Mouse (Mus musculus): ENCODE measurements at regions not wholly inside any gene's neighbourhood (a gene's known extent, or its start where the extent isn't known, plus 50 kb on each side); places are given as distances from the start of the nearest gene placed in this dataset.

- Histone ChIP-seq H3K27me3 (no peaks in the 10 kb centered on the region), H3K4me2 (replicated peaks) (no peak overlapping the region), H3K4me1 (no peaks in the 10 kb centered on the region), H3K9me3 (no peaks in the 10 kb centered on the region), H3K4me3 (no peak overlapping the region), H3K9ac (no peak overlapping the region), H3K27ac (no peak overlapping the region), H3K36me3 (no peaks in the 10 kb centered on the region)
- ATAC-seq (ENCODE audit: low FRiP score, low read depth), result no peak
Measured at GRCm38 (mm10) chr4:71663397-71663796, 94.4 kb downstream of the Gm11232 start.

- ATAC-seq (ENCODE audit: low FRiP score, low read depth), result no peak
- Histone ChIP-seq H3K4me1 (no peaks in the 10 kb centered on the region), H3K27me3 (no peaks in the 10 kb centered on the region), H3K36me3 (no peaks in the 10 kb centered on the region), H3K4me2 (replicated peaks) (no peak overlapping the region), H3K9ac (no peak overlapping the region), H3K27ac (no peak overlapping the region), H3K4me3 (no peak overlapping the region), H3K9me3 (no peaks in the 10 kb centered on the region)
- WGBS, result 94% methylated on average over 10 of the region's 10 CpGs
Measured at GRCm38 (mm10) chr4:71640521-71640920, 117.2 kb downstream of the Gm11232 start.

- no peak overlapping the region for H3K4me3 ChIP-seq
- H3K9ac ChIP-seq, result no peak overlapping the region
- no peak overlapping the region for H3K27ac ChIP-seq
- 53% methylated on average over 2 of the region's 2 CpGs for WGBS
- H3K36me3 ChIP-seq, result no peaks in the 10 kb centered on the region
- no peaks in the 10 kb centered on the region for H3K9me3 ChIP-seq
- no peak overlapping the region for H3K4me2 ChIP-seq (replicated peaks)
- H3K4me1 ChIP-seq, result 0 out of 2 replicates have a peak, but pooled peaks cover 6% of the 10 kb centered on the region
- no peak for ATAC-seq (ENCODE audit: low FRiP score, low read depth)
- no peaks in the 10 kb centered on the region for H3K27me3 ChIP-seq
Measured at GRCm38 (mm10) chr4:71627088-71627487, 130.7 kb downstream of the Gm11232 start.

DNA sequence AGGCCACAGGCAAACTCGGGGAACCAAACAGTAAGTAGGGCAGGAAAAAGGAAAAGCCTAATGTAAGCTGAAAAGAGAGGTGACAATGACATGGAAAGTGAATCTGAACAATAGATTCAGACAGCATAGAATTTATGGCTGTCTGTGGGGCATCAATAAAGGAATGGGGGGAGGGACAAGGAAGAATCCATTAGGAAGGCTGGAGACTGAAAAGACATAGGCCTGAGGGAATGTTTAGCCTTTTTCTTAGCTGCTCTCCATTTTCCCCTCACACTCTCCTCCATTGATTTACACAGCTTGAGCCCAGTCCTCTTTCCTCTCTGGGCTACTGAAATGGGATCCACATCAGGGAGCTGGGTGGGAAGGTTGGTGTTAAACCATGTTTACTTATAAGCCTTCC lies 131.1 kb downstream of the Gm11232 start:
- ATAC-seq (ENCODE audit: low FRiP score, low read depth), result no peak
- Histone ChIP-seq H3K9ac (no peak overlapping the region), H3K4me2 (replicated peaks) (no peak overlapping the region), H3K4me1 (0 out of 2 replicates have a peak, but pooled peaks cover 6% of the 10 kb centered on the region), H3K4me3 (no peak overlapping the region), H3K27me3 (no peaks in the 10 kb centered on the region), H3K27ac (no peak overlapping the region), H3K36me3 (no peaks in the 10 kb centered on the region), H3K9me3 (no peaks in the 10 kb centered on the region)
- WGBS, result 78% methylated on average over 1 of the region's 1 CpGs

GRCm38 (mm10) chr4:71624771-71625170 lies 133.0 kb downstream of the Gm11232 start:
- 63% methylated on average over 2 of the region's 2 CpGs for WGBS
- no peak for ATAC-seq (ENCODE audit: low FRiP score, low read depth)
- Histone ChIP-seq H3K4me3 (no peak overlapping the region), H3K9me3 (no peaks in the 10 kb centered on the region), H3K9ac (no peak overlapping the region), H3K4me1 (0 out of 2 replicates have a peak, but pooled peaks cover 6% of the 10 kb centered on the region), H3K4me2 (replicated peaks) (no peak overlapping the region), H3K27ac (no peak overlapping the region), H3K36me3 (no peaks in the 10 kb centered on the region), H3K27me3 (no peaks in the 10 kb centered on the region)

GRCm38 (mm10) chr4:71613720-71614119 lies 144.0 kb downstream of the Gm11232 start:
- 94% methylated on average over 1 of the region's 1 CpGs for WGBS
- Histone ChIP-seq H3K9ac (no peak overlapping the region), H3K36me3 (no peaks in the 10 kb centered on the region), H3K9me3 (peaks cover 5% of the 10 kb centered on the region; the same call in 1 of the 2 replicates), H3K4me2 (replicated peaks) (no peak overlapping the region), H3K4me3 (no peak overlapping the region), H3K4me1 (no peaks in the 10 kb centered on the region), H3K27me3 (no peaks in the 10 kb centered on the region), H3K27ac (no peak overlapping the region)
- ATAC-seq (ENCODE audit: low FRiP score, low read depth), result no peak

GRCm38 (mm10) chr4:71585880-71586279 lies 171.9 kb downstream of the Gm11232 start:
- H3K36me3 ChIP-seq, result no peaks in the 10 kb centered on the region
- H3K9me3 ChIP-seq, result no peaks in the 10 kb centered on the region
- H3K4me3 ChIP-seq, result no peak overlapping the region
- H3K4me2 ChIP-seq (replicated peaks), result no peak overlapping the region
- H3K27me3 ChIP-seq, result no peaks in the 10 kb centered on the region
- H3K9ac ChIP-seq, result no peak overlapping the region
- no peak overlapping the region for H3K27ac ChIP-seq
- WGBS, result 95% methylated on average over 2 of the region's 2 CpGs
- H3K4me1 ChIP-seq, result no peaks in the 10 kb centered on the region
- ATAC-seq (ENCODE audit: low FRiP score, low read depth), result no peak

DNA sequence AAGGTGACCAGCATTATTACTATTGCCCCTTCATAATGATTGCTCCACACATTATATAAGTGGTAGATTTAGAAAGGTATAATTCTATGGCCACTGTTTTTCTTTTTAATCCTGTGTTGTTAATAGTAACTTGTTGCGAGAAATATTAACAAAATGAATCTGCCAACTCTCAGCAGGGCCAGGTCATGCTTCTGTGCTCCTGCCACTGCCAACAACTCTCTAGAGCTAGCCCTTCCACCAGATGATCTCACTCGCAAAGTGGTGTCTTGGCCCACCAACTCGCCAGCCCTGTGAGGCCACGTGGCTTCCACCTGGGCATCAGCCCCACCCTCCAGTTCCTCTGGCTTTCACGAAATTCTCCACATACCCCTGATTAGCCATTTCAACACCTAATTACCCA lies 197.1 kb downstream of the Gm11232 start:
- Histone ChIP-seq H3K4me1 (no peaks in the 10 kb centered on the region), H3K27me3 (no peaks in the 10 kb centered on the region), H3K4me3 (no peak overlapping the region), H3K9me3 (no peaks in the 10 kb centered on the region), H3K27ac (no peak overlapping the region), H3K4me2 (replicated peaks) (no peak overlapping the region), H3K36me3 (no peaks in the 10 kb centered on the region), H3K9ac (no peak overlapping the region)
- no peak for ATAC-seq (ENCODE audit: low FRiP score, low read depth)
- WGBS, result 77% methylated on average over 5 of the region's 5 CpGs

GRCm38 (mm10) chr4:71539200-71539599 lies 218.6 kb downstream of the Gm11232 start:
- Histone ChIP-seq H3K4me1 (no peaks in the 10 kb centered on the region), H3K9ac (no peak overlapping the region), H3K9me3 (no peaks in the 10 kb centered on the region), H3K27me3 (no peaks in the 10 kb centered on the region), H3K4me3 (no peak overlapping the region), H3K27ac (no peak overlapping the region), H3K36me3 (no peaks in the 10 kb centered on the region), H3K4me2 (replicated peaks) (no peak overlapping the region)
- no peak for ATAC-seq (ENCODE audit: low FRiP score, low read depth)

DNA sequence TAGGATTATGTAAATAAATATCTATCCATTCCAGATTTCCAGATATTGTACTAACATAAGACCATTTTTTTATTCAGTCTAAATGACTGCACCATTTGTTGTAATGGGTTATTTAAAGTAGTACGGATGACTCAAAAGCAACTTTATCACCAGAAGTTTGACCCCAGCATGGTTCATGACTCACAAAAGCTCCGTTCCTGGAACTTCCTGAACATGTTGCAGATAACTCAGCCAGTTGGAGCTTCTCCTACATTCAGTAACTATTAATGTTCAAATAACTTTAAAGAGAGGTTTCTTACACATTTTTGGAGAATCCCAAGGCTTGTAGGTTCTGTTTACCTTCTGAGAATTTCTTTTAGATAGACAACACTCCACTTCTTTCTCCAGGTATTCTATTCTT lies 219.8 kb downstream of the Gm11232 start:
- no peaks in the 10 kb centered on the region for H3K27me3 ChIP-seq
- H3K9me3 ChIP-seq, result no peaks in the 10 kb centered on the region
- ATAC-seq (ENCODE audit: low FRiP score, low read depth), result no peak
- no peak overlapping the region for H3K4me3 ChIP-seq
- H3K36me3 ChIP-seq, result no peaks in the 10 kb centered on the region
- no peak overlapping the region for H3K9ac ChIP-seq
- no peaks in the 10 kb centered on the region for H3K4me1 ChIP-seq
- no peak overlapping the region for H3K4me2 ChIP-seq (replicated peaks)
- 84% methylated on average over 2 of the region's 2 CpGs for WGBS
- H3K27ac ChIP-seq, result no peak overlapping the region

DNA sequence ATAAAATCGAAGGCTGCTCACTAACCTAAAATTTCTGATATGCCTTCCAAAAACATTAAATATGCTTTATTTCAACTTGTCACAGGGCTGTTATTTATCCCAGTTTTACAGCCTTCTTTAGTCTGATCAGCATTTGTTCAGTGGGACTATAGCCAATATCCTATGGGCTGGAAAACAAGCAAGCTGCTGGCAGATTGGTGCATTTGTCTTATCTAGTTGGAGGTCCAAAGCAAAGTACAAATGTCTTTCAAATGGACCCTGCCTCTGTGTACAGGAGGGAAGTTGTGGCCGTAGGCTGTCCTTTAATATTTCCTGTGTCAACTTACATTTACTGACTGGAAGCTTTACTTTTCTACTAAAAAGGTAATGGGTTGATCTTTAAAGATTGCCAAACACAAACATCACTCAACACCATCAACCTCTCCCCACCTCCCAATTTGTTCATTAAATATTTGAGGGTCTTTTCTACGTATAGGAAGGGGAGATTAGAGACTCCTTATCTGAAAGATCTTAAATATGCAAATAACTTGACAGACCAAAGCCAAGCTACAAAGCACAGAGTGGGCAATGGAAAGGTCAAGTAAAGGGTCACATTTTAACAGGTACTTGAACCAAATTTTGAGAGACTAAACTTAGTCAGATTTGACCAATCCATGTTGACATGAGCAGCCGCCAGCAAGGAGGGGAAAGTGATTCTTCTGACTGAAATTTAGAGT lies 233.4 kb downstream of the Gm11232 start:
- Histone ChIP-seq H3K4me2 (replicated peaks) (no peak overlapping the region), H3K27me3 (no peaks in the 10 kb centered on the region), H3K9ac (no peak overlapping the region), H3K27ac (no peak overlapping the region), H3K4me1 (no peaks in the 10 kb centered on the region), H3K9me3 (no peaks in the 10 kb centered on the region), H3K36me3 (no peaks in the 10 kb centered on the region), H3K4me3 (no peak overlapping the region)
- ATAC-seq (ENCODE audit: low FRiP score, low read depth), result no peak
- WGBS, result 73% methylated on average over 4 of the region's 4 CpGs

DNA sequence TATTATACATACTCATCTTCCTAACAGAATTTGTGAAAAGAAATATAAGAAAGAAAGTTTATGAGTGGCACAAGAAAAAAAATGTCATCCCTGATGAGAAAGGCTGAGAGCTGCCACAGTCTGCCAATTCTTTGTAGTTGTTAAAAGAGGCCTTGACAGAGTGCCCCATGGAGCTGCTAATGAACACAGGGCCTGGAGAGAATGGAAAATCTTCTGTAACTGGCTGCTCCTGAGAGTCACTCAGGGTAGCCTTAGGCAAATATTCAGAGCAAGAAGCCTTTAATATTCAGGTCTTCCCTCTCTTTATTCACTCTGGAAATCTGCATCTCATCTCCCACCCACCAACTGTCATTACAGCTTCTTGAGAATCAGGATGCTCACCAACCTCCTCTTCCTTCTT lies 237.0 kb downstream of the Gm11232 start:
- no peak overlapping the region for H3K27ac ChIP-seq
- ATAC-seq (ENCODE audit: low FRiP score, low read depth), result no peak
- H3K4me2 ChIP-seq (replicated peaks), result no peak overlapping the region
- no peaks in the 10 kb centered on the region for H3K27me3 ChIP-seq
- H3K36me3 ChIP-seq, result no peaks in the 10 kb centered on the region
- H3K9ac ChIP-seq, result no peak overlapping the region
- no peaks in the 10 kb centered on the region for H3K9me3 ChIP-seq
- H3K4me3 ChIP-seq, result no peak overlapping the region
- no peaks in the 10 kb centered on the region for H3K4me1 ChIP-seq

GRCm38 (mm10) chr4:71517921-71518404 lies 239.8 kb downstream of the Gm11232 start:
- Histone ChIP-seq H3K9ac (no peak overlapping the region), H3K4me2 (replicated peaks) (no peak overlapping the region), H3K27ac (no peak overlapping the region), H3K4me1 (no peaks in the 10 kb centered on the region), H3K27me3 (no peaks in the 10 kb centered on the region), H3K9me3 (no peaks in the 10 kb centered on the region), H3K4me3 (no peak overlapping the region), H3K36me3 (no peaks in the 10 kb centered on the region)
- WGBS, result 38% methylated on average over 2 of the region's 2 CpGs
- no peak for ATAC-seq (ENCODE audit: low FRiP score, low read depth)
